Mouse (Mus musculus): ENCODE results near the gene Myt1.

- TF ChIP-seq POLR2A (IDR thresholded peaks at IDR 0.05; ENCODE audit: control insufficient read depth, extremely low read depth, insufficient read depth, low read length, poor library complexity) (no peak), CTCF (IDR thresholded peaks at IDR 0.05; ENCODE audit: borderline replicate concordance, control insufficient read depth, extremely low read depth, insufficient read depth, low read length, poor library complexity) (no peak)
These were observed 66.0 kb downstream of the Myt1 start for GRCm38 (mm10) chr2:181829032-181829650.
